Mouse (Mus musculus): ENCODE measurements at regions not wholly inside any gene's neighbourhood (a gene's known extent, or its start where the extent isn't known, plus 50 kb on each side); places are given as distances from the start of the nearest gene placed in this dataset.

- DNase-seq: no peak
These were observed 955.6 kb downstream of the Tbl1xr1 start for GRCm38 (mm10) chr3:23032064-23032463.

- no peak for DNase-seq
These were observed 986.9 kb downstream of the Tbl1xr1 start for GRCm38 (mm10) chr3:23063180-23063965.

GRCm38 (mm10) chr3:23071486-23071885, 995.0 kb downstream of the Tbl1xr1 start:
- DNase-seq: no peak

All from lung, postnatal 4 days (tissue).